Mouse (Mus musculus) testis, adult 2 months (tissue): ENCODE measurements around the gene Alkal2.

Experiments used
- CTCF ChIP-seq: fragments of 200-500 bp; IDR thresholded peaks from 2 replicates; pipeline ENCODE4 v1.5.1; 2012; ENCODE audit warnings: low read depth, mild to moderate bottlenecking, inconsistent platforms, low read length, moderate library complexity; ENCODE audit not compliant: control insufficient read depth, insufficient read depth, insufficient replicate concordance
- POLR2A ChIP-seq: fragments of 200-500 bp; IDR thresholded peaks from 2 replicates; pipeline ENCODE4 v1.6.1; 2012; ENCODE audit warnings: low read depth, mild to moderate bottlenecking, inconsistent platforms, low read length, moderate library complexity; ENCODE audit not compliant: control insufficient read depth

DNA sequence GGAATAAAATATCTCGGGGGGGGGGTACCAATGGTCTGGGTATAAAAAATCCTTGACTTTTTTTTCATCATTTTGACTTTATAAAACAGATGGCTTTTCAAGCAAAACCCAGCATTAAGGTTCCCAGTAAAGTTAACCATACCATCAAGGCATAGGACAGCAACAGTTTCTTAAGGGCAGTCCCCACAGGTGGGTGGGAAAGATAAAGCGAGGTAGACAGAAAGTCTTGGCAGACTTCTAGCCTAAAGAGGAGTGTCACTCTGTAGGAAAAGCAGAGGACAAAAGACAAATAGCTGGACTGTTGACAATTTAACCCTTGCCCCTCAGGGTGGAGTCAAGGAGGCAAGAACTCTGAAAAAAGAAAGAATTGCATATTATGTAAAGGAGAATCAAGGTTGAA lies 25.8 kb downstream of the Alkal2 start:
- no peak for TF ChIP-seq CTCF
- no peak for TF ChIP-seq POLR2A
